Comparison of ENCODE assay signal across 8 mouse cellular contexts in the genomic region with DNA sequence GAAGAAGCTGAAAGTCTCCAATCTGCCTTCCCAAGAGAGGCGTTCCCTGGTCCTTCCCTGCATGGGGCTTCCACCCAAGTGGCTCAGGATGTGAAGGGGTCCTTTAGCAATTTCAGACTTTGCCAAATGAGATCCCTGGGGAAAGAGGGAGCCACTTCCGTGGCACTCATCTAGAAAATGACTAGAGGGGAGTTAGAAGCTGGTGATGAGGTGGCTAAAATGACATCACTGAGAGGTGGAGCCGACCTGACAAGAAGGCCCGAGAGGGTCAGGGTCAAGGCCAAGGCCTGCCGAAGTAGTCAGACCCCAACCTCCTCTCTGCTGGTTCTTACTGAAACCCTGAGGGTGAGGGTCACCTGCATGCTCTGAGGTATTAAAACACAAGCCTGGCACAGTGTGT. TPM values are rescaled to one million over a fixed set of nuclear protein-coding genes. Genes with fewer than 3 reads are reported as not detected.
DNase-seq lines count a peak whose midpoint lies in the region; ATAC-seq lines count a peak whose summit lies in the region.

No protein-coding gene starts in this region.

- intact Hi-C loops in heart, postnatal 10 days (cut with DNase I): loop anchor here (2.0 kb wide), 2 partner anchors 20 to 24 kb away; a partner anchor contains a TSS

- H3K27me3 ChIP-seq in midbrain, embryonic 11.5 days (ENCODE audit: control insufficient read depth, insufficient read depth, low read length): no peaks in the 10 kb centered on the region

- peak overlapping the region; percentile 95 for H3K9ac ChIP-seq in midbrain, embryonic 11.5 days (ENCODE audit: low read length)

- no peaks in the 10 kb centered on the region for H3K9me3 ChIP-seq in midbrain, embryonic 11.5 days (ENCODE audit: control insufficient read depth, low read length)

- H3K4me3 ChIP-seq in midbrain, embryonic 11.5 days (ENCODE audit: low read depth, low read length): peak overlapping the region; percentile 87

- peaks cover 27% of the 10 kb centered on the region for H3K4me1 ChIP-seq in midbrain, embryonic 11.5 days (ENCODE audit: control insufficient read depth, insufficient read depth, low read length)

- WGBS in midbrain, embryonic 11.5 days: 13% methylated on average over 5 of the region's 5 CpGs

- H3K4me2 ChIP-seq in midbrain, embryonic 11.5 days: peak overlapping the region; percentile 89

- no peaks in the 10 kb centered on the region for H3K36me3 ChIP-seq in midbrain, embryonic 11.5 days (ENCODE audit: control insufficient read depth, insufficient read depth, low read length)

- DNase-seq in embryo, embryonic 10 days (ENCODE audit: low spot score): peak; percentile 44
- no peak for DNase-seq in embryo, embryonic 11 days
- DNase-seq in adrenal gland, postnatal 10 days: peak; percentile 43
- peak; percentile 31 to 40 for DNase-seq in heart, postnatal 10 days
- no peak for DNase-seq in midbrain, embryonic 11.5 days (ENCODE audit: low spot score, missing footprints)
- no peak for DNase-seq in embryo, embryonic 10.5 days (ENCODE audit: low spot score)
- DNase-seq in layer of hippocampus, postnatal 36 days: no peak

- no peak overlapping the region for H3K27ac ChIP-seq in midbrain, embryonic 11.5 days (ENCODE audit: low read depth, low read length)

- no peak for ATAC-seq in midbrain, embryonic 11.5 days (ENCODE audit: low FRiP score)
- ATAC-seq in megakaryocyte progenitor cell, adult 5-6 weeks (replicated peaks; ENCODE audit: poor library complexity): no peak

RNA-seq across cellular contexts. Expression of a gene that starts 1.2 kb away (rescaled TPM):
- 10 to 100 TPM; 30.7 to 43.9 TPM for total RNA-seq in adrenal gland, postnatal 10 days (2021)
- total RNA-seq in heart, postnatal 10 days (2021): 10 to 100 TPM; 13.9 to 16.8 TPM
- polyA plus RNA-seq in midbrain, embryonic 11.5 days (2014; fragmentation: Nextera tagmentation; extraction: Ambion mirVana): 20.6 and 20.9 TPM in 2 replicates
- 0.20 and 0.42 TPM in 2 replicates for total RNA-seq in megakaryocyte progenitor cell, adult 5-6 weeks (2015)
- total RNA-seq in megakaryocyte progenitor cell, adult 5-6 weeks (2017): 0.08 and 0.34 TPM in 2 replicates
- total RNA-seq in layer of hippocampus, postnatal 36 days (2021): 10 to 100 TPM; 25.3 to 25.7 TPM

RNA-seq across cellular contexts. Expression of a gene that starts 15.3 kb away (rescaled TPM):
- total RNA-seq in adrenal gland, postnatal 10 days (2021): 10 to 100 TPM; 18.7 to 19.8 TPM
- 1 to 10 TPM; 6.9 to 7.1 TPM for total RNA-seq in heart, postnatal 10 days (2021)
- polyA plus RNA-seq in midbrain, embryonic 11.5 days (2014; fragmentation: Nextera tagmentation; extraction: Ambion mirVana): 17.8 and 18.3 TPM in 2 replicates
- total RNA-seq in megakaryocyte progenitor cell, adult 5-6 weeks (2015): 0.52 and 0.81 TPM in 2 replicates
- total RNA-seq in megakaryocyte progenitor cell, adult 5-6 weeks (2017): 0.10 TPM in 1 of 2 replicates, not detected in the other
- 100 to 1,000 TPM; 106 to 109 TPM for total RNA-seq in layer of hippocampus, postnatal 36 days (2021)

RNA-seq across cellular contexts. Expression of a gene that starts 20.7 kb away (rescaled TPM):
- 100 to 1,000 TPM; 147 to 163 TPM for total RNA-seq in adrenal gland, postnatal 10 days (2021)
- 100 to 1,000 TPM; 144 to 150 TPM for total RNA-seq in heart, postnatal 10 days (2021)
- polyA plus RNA-seq in midbrain, embryonic 11.5 days (2014; fragmentation: Nextera tagmentation; extraction: Ambion mirVana): 268 and 278 TPM in 2 replicates
- 83.4 and 98.3 TPM in 2 replicates for total RNA-seq in megakaryocyte progenitor cell, adult 5-6 weeks (2015)
- 81.1 and 96.4 TPM in 2 replicates for total RNA-seq in megakaryocyte progenitor cell, adult 5-6 weeks (2017)
- 100 to 1,000 TPM in 1 of 2 experiments, 10 to 100 TPM in 1; 98.1 to 105 TPM for total RNA-seq in layer of hippocampus, postnatal 36 days (2021)

RNA-seq across cellular contexts. Expression of a gene that starts 36.9 kb away (rescaled TPM):
- 1,000 to 10,000 TPM in 1 of 2 experiments, 100 to 1,000 TPM in 1; 968 to 1,066 TPM for total RNA-seq in adrenal gland, postnatal 10 days (2021)
- 1,000 to 10,000 TPM; 1,980 to 2,006 TPM for total RNA-seq in heart, postnatal 10 days (2021)
- 886 and 917 TPM in 2 replicates for polyA plus RNA-seq in midbrain, embryonic 11.5 days (2014; fragmentation: Nextera tagmentation; extraction: Ambion mirVana)
- total RNA-seq in megakaryocyte progenitor cell, adult 5-6 weeks (2015): 703 and 731 TPM in 2 replicates
- total RNA-seq in megakaryocyte progenitor cell, adult 5-6 weeks (2017): 770 and 871 TPM in 2 replicates
- 100 to 1,000 TPM; 478 to 524 TPM for total RNA-seq in layer of hippocampus, postnatal 36 days (2021)

RNA-seq across cellular contexts. Expression of a gene that starts 37.0 kb away (rescaled TPM):
- 10 to 100 TPM; 36.4 to 48.6 TPM for total RNA-seq in adrenal gland, postnatal 10 days (2021)
- total RNA-seq in heart, postnatal 10 days (2021): 10 to 100 TPM; 22.7 to 26.7 TPM
- polyA plus RNA-seq in midbrain, embryonic 11.5 days (2014; fragmentation: Nextera tagmentation; extraction: Ambion mirVana): 21.6 and 24.0 TPM in 2 replicates
- total RNA-seq in megakaryocyte progenitor cell, adult 5-6 weeks (2015): 13.0 and 15.0 TPM in 2 replicates
- 9.0 and 17.0 TPM in 2 replicates for total RNA-seq in megakaryocyte progenitor cell, adult 5-6 weeks (2017)
- 10 to 100 TPM; 69.2 to 77.4 TPM for total RNA-seq in layer of hippocampus, postnatal 36 days (2021)

Comparison
In these comparisons a context has a peak if more than half of its experiments do, and no peak if none do; other contexts are left out.
1. DNase-seq: peak in embryo, embryonic 10 days (single experiment), adrenal gland, postnatal 10 days (single experiment) and heart, postnatal 10 days (2 of 2); none in embryo, embryonic 11 days (single experiment), midbrain, embryonic 11.5 days (single experiment), embryo, embryonic 10.5 days (single experiment) and layer of hippocampus, postnatal 36 days (0 of 2).
2. RNA of a gene that starts 1.2 kb away (total RNA-seq): 30.7 to 43.9 TPM in adrenal gland, postnatal 10 days, 25.3 to 25.7 TPM in layer of hippocampus, postnatal 36 days and 13.9 to 16.8 TPM in heart, postnatal 10 days; 0.08 to 0.42 TPM in megakaryocyte progenitor cell, adult 5-6 weeks; every median in the first group is over 10 times any median in the second.
3. RNA of a gene that starts 15.3 kb away (total RNA-seq): 106 to 109 TPM in layer of hippocampus, postnatal 36 days, 18.7 to 19.8 TPM in adrenal gland, postnatal 10 days and 6.9 to 7.1 TPM in heart, postnatal 10 days; 0.10 to 0.81 TPM in megakaryocyte progenitor cell, adult 5-6 weeks; every median in the first group is over 4 times any median in the second.